Mouse (Mus musculus): ENCODE measurements around the gene Ube2t. TPM values are rescaled to one million over a fixed set of nuclear protein-coding genes. Genes with fewer than 3 reads are reported as not detected.

The Ube2t gene
- polyA plus RNA-seq, 2 experiments from 2014 or later = 5.6 to 6.3 TPM

Other genes starting within 250 kb of the Ube2t start
- 1 to 10 TPM; 7.7 to 7.9 TPM for gene Ppp1r12b, start 6.6 kb upstream of the Ube2t start, polyA plus RNA-seq (2017; shearing (Covaris generic))
- gene Lgr6, start 142.7 kb downstream of the Ube2t start, polyA plus RNA-seq (2017; shearing (Covaris generic)) = under 1 TPM in 1 of 2 experiments, not detected in 1; 0.08 TPM
- 100 to 1,000 TPM; 166 to 302 TPM for gene Ptpn7, start 170.1 kb downstream of the Ube2t start, polyA plus RNA-seq (2017; shearing (Covaris generic))
- 10 to 100 TPM; 11.5 to 13.8 TPM for gene Arl8a, start 184.3 kb downstream of the Ube2t start, polyA plus RNA-seq (2017; shearing (Covaris generic))
- gene Gpr37l1, start 205.1 kb downstream of the Ube2t start, polyA plus RNA-seq (2017; shearing (Covaris generic)) = not detected